Mouse (Mus musculus) ovary, postnatal 14 days (tissue): ENCODE measurements around the gene Hoxa10.

Experiments
- DNase-seq: peaks from one replicate; pipeline ENCODE4 v3.0.0; 2022; ENCODE audit warnings: low spot score

The Hoxa10 gene

GRCm38 (mm10) chr6:52203371-52204049, 37.1 kb downstream of the Hoxa10 start:
- DNase-seq, result no peak

- no peak for DNase-seq
Observed at GRCm38 (mm10) chr6:52203121-52203370, 37.6 kb downstream of the Hoxa10 start.

- DNase-seq, result no peak
Observed at GRCm38 (mm10) chr6:52202362-52203120, 38.1 kb downstream of the Hoxa10 start.

- DNase-seq, result no peak
Observed at GRCm38 (mm10) chr6:52201269-52201668, 39.4 kb downstream of the Hoxa10 start.

GRCm38 (mm10) chr6:52200751-52201250, 39.9 kb downstream of the Hoxa10 start:
- no peak for DNase-seq

- DNase-seq, result no peak
Observed at GRCm38 (mm10) chr6:52200073-52200750, 40.4 kb downstream of the Hoxa10 start.

GRCm38 (mm10) chr6:52197271-52197670, 43.4 kb downstream of the Hoxa10 start:
- DNase-seq, result no peak

- DNase-seq, result no peak
Observed at GRCm38 (mm10) chr6:52196811-52197210, 43.8 kb downstream of the Hoxa10 start.

- DNase-seq, result no peak
Observed at GRCm38 (mm10) chr6:52194690-52195089, 46.0 kb downstream of the Hoxa10 start.

GRCm38 (mm10) chr6:52191860-52192550, 48.6 kb downstream of the Hoxa10 start:
- DNase-seq, result peak; percentile 80

GRCm38 (mm10) chr6:52190906-52191810, 49.5 kb downstream of the Hoxa10 start, which contains the start of gene Hoxa4:
Hoxa4 (minus strand) TSS chr6:52191753.
- DNase-seq, result no peak

- DNase-seq, result no peak
Observed at GRCm38 (mm10) chr6:52190410-52190809, 50.2 kb downstream of the Hoxa10 start.

- no peak for DNase-seq
Observed at GRCm38 (mm10) chr6:52189909-52190308, 50.7 kb downstream of the Hoxa10 start.

GRCm38 (mm10) chr6:52189172-52189591, 51.5 kb downstream of the Hoxa10 start:
- DNase-seq, result no peak

- DNase-seq, result no peak
Observed at GRCm38 (mm10) chr6:52186500-52186899, 54.2 kb downstream of the Hoxa10 start.

GRCm38 (mm10) chr6:52185834-52186233, 54.8 kb downstream of the Hoxa10 start:
- no peak for DNase-seq

- DNase-seq, result no peak
Observed at GRCm38 (mm10) chr6:52185222-52185621, 55.4 kb downstream of the Hoxa10 start.

- DNase-seq, result no peak
Observed at GRCm38 (mm10) chr6:52184668-52185067, 56.0 kb downstream of the Hoxa10 start.

GRCm38 (mm10) chr6:52183311-52184080, 57.2 kb downstream of the Hoxa10 start:
- no peak for DNase-seq

GRCm38 (mm10) chr6:52182793-52183192, 57.9 kb downstream of the Hoxa10 start:
- DNase-seq, result no peak
